Mouse (Mus musculus): ENCODE measurements at regions not wholly inside any gene's neighbourhood (a gene's known extent, or its start where the extent isn't known, plus 50 kb on each side); places are given as distances from the start of the nearest gene placed in this dataset.

DNA sequence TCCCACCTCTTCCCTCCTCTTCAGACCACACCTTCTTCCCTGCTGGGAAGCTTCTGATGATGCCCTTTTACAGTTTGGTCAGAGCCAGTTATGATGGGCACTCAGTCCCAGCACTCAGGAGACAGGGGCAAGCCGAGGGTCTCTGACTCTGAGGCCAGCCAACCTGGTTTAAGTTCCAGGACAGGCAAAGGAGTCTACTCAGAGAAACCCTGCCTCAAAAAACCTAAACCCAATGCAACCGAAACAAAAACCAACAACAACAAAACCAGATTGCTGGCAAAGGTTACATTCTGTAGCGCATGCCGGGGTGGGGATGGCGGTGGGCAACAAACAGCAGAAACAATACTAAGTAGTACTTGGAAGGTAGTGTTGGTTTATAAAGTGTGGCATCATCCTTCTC lies 260.2 kb downstream of the Cog6 start:
- DNase-seq (ENCODE audit: low spot score), result no peak

DNA sequence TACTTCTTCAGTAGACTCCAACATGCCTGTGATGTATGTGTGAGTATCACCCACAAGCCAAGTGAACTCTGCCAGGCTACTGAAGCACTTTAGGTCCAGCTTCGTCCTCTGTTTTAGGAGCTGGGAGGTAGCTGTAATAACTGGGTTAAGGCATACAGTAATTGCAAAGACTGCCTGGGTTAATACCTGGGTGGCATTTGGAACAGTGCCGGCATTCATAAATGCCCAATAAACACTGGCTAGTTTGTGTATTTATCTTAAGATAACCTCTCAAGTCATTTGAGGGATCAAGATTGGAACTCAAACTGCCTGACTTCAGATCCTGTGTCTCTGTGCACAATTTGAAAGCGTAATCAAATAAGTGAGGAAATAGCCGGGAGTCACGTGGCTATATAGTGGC lies 261.0 kb downstream of the Cog6 start:
- DNase-seq (ENCODE audit: low spot score), result no peak

- DNase-seq (ENCODE audit: low spot score), result no peak
These were observed 262.1 kb downstream of the Cog6 start for GRCm38 (mm10) chr3:52754978-52755377.

- DNase-seq (ENCODE audit: low spot score), result no peak
These were observed 262.6 kb downstream of the Cog6 start for GRCm38 (mm10) chr3:52754401-52754800.

- DNase-seq (ENCODE audit: low spot score), result no peak
These were observed 270.1 kb downstream of the Cog6 start for GRCm38 (mm10) chr3:52746917-52747316.

DNA sequence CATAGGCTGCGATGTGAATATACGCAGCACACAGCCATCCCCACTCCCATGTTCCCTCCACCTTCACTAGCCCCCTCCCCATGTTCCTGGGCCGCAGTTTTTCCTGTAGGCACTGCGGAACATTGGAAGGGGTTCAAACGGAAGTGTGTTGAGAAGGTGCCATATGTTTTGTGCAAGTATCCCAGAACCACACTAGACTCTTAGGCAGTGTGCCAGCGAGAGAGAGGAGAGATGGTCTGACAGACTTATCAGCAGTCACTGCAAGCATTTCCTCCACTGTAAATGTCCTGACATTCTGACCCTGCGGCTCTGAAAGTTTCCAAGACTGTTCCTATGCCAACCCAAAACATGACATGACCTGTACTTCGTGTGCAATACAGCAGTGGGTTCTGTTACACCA lies 272.7 kb downstream of the Cog6 start:
- DNase-seq (ENCODE audit: low spot score), result no peak

DNA sequence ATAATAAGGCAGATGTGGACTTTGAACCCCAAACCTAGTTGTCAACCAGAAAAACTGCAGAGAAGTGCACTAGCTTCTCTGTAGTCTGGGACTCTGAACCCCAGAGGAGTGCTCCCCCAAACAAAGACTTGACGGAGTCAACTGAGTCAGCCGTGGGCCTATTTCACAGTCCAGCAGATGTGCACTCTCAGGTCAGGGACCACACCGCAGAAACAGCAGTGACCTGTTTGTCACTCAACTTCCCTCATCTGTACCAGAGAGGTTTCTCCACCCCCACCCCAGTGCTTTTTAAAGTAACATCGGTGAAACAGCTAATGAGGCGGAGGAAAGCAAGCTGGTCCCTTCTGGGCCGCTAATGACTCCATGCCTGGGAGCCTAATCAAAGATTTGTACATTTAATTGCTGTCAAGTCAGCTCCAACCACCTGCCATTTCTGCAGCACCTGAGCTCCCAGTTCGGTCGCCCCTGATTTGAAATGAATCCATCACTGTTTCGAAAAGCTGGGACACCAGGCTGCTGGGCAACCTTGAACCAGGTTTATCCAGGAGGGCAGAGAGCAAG lies 276.5 kb downstream of the Cog6 start:
- no peak for DNase-seq (ENCODE audit: low spot score)

DNA sequence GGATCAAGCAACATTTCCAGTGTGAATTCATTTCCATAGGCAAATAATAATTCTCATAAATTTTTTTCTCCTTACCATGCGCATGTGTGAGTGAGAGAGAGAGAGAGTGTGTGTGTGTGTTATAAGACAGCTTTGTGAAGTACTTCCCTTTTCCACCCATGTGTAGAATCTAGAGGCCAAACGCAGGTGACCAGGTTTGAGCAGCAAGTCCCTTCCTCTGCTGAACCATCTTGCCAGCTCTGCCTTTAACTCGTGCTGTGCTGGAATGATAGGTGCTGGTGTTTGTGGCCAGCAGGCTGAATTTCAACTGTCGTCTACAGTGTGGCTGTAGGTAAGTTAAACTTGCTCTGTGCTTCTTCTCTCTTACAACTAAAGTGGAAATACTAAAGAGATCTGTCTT lies 277.5 kb downstream of the Cog6 start:
- DNase-seq (ENCODE audit: low spot score), result no peak

- DNase-seq (ENCODE audit: low spot score), result no peak
These were observed 278.7 kb downstream of the Cog6 start for GRCm38 (mm10) chr3:52738386-52738785.

- no peak for DNase-seq (ENCODE audit: low spot score)
These were observed 281.1 kb downstream of the Cog6 start for GRCm38 (mm10) chr3:52735939-52736338.

GRCm38 (mm10) chr3:52731941-52732340 lies 285.1 kb downstream of the Cog6 start:
- no peak for DNase-seq (ENCODE audit: low spot score)

GRCm38 (mm10) chr3:52731491-52731890 lies 285.5 kb downstream of the Cog6 start:
- DNase-seq (ENCODE audit: low spot score), result no peak

- DNase-seq (ENCODE audit: low spot score), result no peak
These were observed 287.3 kb downstream of the Cog6 start for GRCm38 (mm10) chr3:52729731-52730130.

DNA sequence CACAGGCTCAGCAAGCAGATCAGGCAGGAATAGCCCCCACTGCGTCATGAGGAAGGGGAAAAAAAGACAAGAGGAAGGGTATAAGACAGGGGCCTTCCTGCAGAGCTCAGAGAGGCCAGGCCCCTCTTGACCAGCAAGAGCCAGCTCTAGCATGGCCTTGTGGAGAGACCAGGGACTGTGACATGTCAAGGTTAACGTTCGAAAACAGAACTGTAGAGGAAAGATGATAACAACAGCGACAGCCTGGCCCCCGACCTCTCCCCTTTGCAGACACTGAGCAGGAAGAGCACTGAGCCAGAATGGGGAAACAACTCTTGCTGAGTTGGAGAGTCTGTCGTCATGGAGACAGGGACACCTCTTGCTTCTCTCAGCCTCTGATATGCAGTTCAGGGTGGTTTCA lies 288.2 kb downstream of the Cog6 start:
- no peak for DNase-seq (ENCODE audit: low spot score)

DNA sequence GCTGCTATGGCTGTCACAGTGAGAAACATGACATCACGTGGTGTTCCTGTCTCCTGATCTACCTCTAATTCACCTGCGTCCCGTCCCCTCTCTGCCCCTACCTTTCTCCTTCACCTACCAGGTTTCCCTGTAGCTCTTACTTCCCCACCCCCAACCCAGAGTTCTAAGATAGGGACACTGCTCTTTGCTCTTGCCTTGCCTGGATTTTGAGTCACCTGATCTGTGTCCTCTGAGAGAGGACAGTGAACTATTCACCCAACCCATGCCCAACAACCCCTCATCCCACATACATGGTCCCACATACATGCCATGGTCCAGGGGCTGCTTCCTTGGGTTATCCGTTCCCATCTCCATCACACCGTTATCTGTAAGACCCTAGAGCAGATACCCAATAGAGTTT lies 288.6 kb downstream of the Cog6 start:
- DNase-seq (ENCODE audit: low spot score), result no peak

DNA sequence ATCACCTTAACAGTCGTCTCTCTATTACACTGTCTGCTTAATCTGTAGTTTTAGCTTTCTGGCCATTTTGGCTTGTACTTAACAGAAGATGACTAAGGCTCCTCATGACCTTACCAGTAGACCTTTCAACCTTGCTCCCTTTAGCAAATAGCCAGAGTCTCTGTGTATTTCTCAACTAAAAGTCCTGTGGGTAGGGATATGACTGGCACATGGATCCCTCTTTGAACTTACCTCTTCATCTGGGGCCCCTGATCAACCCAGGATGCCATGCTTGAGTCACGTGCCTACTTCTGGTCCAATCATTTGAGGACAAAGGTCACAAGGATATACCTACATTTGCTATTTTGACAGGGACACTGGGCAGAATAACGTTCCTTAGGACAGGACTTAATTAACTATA lies 292.7 kb downstream of the Cog6 start:
- DNase-seq (ENCODE audit: low spot score), result no peak

DNA sequence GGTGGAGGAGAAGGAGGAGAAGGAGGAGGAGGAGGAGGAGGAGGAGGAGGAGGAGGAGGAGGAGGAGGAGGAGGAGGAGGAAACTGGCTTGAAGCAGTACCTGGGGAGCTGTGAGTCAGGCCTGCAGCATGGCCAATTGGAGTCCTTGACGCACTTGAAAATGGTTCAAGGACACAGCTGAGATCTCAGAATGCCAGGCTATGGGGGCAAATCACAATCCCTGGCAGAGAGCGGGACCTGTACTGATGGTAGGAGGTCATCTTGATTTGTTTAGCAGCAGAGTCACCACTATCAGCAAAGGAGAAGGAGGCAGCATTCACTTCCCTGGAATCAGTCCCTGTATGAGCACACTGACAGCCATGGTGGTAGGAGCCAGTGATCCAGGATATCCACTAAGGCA lies 294.1 kb downstream of the Cog6 start:
- DNase-seq (ENCODE audit: low spot score), result no peak

DNA sequence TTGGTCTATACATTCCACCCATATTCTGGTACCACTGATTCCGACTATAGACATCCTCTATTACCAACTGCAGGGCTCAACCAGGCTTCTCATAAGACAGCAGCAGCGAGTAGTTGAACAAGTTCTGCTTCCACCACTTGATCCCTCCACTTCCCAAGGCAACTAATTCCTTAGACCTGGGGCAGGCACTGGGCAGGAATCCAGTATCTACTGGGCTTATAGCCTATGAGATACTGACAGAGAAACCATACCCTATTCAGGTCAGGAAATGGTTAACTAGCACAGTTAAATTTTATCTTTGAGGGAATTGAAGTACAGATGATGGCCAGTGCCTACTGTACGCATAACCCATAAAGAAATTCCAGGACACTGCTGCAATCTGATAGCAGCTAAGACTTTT lies 297.9 kb downstream of the Cog6 start:
- no peak for DNase-seq (ENCODE audit: low spot score)

DNA sequence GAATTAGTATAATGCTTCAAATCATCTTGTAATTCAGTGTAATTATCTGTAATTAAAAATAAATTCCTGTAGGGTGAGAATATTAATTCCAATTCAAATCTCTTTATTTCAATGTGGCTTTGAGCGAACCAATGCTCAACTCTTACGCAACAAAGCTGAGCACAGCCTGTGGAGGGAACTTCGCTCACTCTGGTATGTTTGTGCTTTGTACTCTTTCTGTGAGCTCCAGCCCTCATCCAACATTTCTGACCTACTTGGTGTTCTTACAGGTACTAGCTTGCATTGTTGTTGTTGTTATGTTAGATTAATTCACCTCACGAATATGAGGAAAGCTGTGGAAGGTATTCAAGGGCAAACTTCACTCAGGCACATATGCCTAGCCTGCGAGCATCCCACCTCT lies 299.7 kb downstream of the Cog6 start:
- DNase-seq (ENCODE audit: low spot score), result no peak

DNA sequence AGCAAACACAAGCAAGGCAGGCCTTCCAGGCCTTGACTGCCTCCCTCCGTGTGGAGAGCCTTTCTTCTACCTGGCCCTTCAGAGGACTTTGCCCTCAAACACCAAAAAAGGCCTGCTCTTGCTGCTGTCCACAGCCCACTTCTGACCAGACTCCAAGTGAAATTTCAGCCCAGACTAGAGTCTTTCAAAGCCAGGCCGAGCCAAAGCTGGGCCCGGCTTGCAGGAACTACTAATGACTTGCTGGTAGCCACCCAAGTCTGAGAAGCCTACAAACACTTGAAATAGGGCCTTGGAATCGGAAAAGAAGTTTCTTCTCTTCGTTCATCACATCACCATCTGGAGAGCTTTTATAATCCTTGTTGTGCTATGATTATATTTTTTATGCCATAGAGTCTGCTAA lies 304.9 kb downstream of the Cog6 start:
- peak; percentile 45 for DNase-seq (ENCODE audit: low spot score)

DNA sequence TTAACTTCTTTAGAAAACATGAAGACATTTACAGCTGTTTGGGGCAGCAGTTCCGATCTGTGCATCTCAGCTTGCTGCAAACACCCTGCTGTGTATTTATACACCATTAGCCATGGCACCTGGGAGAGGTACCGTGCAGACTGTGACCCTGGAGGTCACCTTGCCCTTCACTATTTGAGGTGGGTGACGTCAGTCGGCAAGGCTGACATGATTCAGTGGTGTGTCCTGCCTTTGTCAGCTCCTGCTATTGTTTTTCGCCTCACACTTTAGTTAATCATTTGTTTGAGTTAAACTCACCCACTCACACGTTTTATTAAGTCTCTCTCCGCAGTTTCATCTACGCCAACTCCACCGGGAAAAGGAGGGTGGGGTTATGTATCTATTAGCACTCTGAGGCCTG lies 305.9 kb downstream of the Cog6 start:
- DNase-seq (ENCODE audit: low spot score), result no peak

GRCm38 (mm10) chr3:52708746-52709145 lies 308.3 kb downstream of the Cog6 start:
- DNase-seq (ENCODE audit: low spot score), result no peak

- no peak for DNase-seq (ENCODE audit: low spot score)
These were observed 308.7 kb downstream of the Cog6 start for GRCm38 (mm10) chr3:52708301-52708700.

- DNase-seq (ENCODE audit: low spot score), result peak; percentile 41
These were observed 310.4 kb downstream of the Cog6 start for GRCm38 (mm10) chr3:52706626-52707025.

- DNase-seq (ENCODE audit: low spot score), result no peak
These were observed 313.3 kb downstream of the Cog6 start for GRCm38 (mm10) chr3:52703751-52704150.

Measured in layer of hippocampus, adult 11-12 months (tissue).